Mouse (Mus musculus) gastrocnemius, postnatal 36 days (tissue): Measurements from ENCODE around the gene Myom1. TPM values are rescaled to one million over a fixed set of nuclear protein-coding genes. Genes with fewer than 3 reads are reported as not detected.

Source experiments
- DNase-seq, 2 experiments: peaks; one replicate each; pipeline ENCODE4 v3.0.0; 2022
- intact Hi-C: fragments of 180-260 bp; cut with DNase I; formaldehyde crosslinking; loops from one replicate; pipeline ENCODE4 v1.15.1; 2025
- total RNA-seq, 2 experiments: library from RNA; stranded (reverse); gene quantifications; 2 replicates each; pipeline ENCODE4 v1.2.3; 2021

Gene Myom1
- total RNA-seq, 2 experiments from 2014 or later, result 1,200 to 1,249 TPM

DNA sequence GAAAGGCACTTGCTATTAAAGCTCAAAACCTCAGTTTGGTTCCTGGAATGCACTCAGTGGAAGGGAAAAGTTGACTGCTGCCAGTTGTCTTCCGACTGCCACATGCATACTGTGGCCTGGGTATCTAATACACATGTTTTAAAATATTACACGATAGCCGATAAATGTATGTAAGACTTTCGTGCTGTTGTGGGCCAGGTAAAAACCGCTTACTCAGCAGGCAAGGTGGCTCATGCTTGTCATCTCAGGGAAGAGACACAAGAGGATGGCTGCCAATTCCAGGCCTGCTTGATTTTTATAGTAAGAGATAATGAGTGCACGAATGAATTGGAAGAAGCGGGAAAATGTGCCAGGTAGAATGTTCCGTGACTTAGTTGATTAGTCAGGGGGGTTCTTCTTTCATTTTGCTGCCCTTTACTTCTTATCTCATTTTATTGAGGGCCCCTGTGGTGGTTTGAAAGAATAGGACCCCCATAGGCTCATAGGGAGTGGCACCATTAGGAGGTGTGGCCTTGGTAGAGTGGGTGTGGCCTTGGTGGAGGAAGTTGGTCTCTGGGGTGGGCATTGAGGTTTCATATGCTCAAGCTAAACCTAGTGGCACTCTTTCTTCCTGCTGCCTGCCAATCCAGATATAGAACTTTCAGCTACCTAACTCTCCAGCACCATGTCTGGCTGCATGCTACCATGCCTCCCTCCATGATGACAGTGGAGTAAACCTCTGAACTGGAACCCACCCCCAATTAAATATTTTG is 158.0 kb downstream of the Myom1 start:
- intact Hi-C loops, result no loop called here
- no peak for DNase-seq

- DNase-seq, result no peak
- intact Hi-C loops, result no loop called here
These were observed 162.6 kb downstream of the Myom1 start for GRCm38 (mm10) chr17:71164991-71165390.

DNA sequence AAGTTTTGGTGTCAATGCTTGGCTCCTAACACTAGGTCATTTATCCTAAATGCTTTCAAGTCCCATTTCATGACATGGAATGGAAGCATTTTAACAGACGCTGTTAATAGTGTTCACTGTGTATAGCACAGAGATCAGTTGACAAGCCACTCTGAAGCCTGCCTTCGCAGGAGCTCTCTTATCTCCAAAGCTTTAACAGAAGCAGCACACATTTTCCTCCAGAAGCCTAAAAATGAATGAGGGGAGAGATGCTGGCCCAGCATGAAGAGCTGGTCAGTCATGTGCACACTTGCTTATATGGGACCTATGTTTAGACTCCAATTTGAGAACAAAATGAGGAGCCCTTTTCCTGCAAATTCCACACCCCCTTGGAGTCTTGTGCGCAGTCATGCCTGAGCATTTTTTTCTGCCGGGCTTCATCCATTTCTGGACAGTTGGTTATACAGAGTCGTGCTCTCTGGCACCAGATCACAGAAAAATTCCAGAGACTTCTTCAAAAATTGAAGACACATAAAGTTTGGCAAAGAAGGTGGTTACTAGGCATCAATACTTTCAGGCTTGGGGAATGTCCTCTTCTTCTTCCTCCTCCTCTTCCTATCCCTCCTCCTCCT is 165.9 kb downstream of the Myom1 start:
- intact Hi-C loops, result no loop called here
- no peak for DNase-seq

GRCm38 (mm10) chr17:71168846-71169245 is 166.4 kb downstream of the Myom1 start:
- intact Hi-C loops, result no loop called here

DNA sequence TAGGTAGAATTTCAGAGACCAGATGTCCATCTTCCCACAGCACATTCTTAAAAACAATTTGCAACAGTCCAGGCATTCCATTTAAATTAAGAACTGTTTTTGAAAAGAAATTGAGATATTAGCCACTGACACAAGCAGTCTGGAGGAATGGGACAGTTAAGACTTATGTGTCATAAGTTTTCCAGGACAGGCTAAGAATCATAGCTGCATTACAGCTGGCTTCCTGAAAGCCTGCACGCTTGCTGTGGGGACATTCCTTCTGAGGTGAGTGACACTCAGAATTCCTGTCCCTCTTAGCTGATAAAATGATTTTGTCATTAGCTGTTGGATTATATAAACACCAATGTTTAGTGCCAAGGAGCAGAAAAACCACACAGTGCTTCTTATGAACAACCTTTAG is 167.2 kb downstream of the Myom1 start:
- DNase-seq, result no peak
- intact Hi-C loops, result no loop called here

More at GRCm38 (mm10) chr17:71168846-71169245, 166.4 kb downstream of the Myom1 start:
- DNase-seq, result no peak

DNA sequence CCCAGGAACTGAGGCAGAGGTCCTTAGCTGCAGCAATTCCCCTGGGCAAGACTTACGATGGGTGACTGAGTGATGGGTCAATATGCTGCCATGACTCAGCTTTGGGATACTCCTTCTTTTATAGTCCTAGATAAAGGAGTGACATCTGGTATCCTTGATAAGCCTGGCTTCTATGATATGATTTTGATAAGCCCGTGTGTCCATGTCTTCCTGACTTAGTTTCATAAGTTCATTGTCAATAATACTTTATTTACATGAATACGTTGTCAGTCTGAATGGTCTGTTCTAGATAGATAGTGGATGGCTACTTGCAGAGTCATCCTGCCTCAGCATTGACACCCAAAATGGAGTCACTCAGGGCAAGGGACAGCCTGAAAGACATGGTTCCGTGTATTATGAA is 168.7 kb downstream of the Myom1 start:
- intact Hi-C loops, result no loop called here
- no peak for DNase-seq

Other genes starting within 250 kb of the Myom1 start
- 1 to 10 TPM; 5.8 to 6.0 TPM for gene Tgif1, start 149.1 kb upstream of the Myom1 start, total RNA-seq
- 100 to 1,000 TPM; 295 to 502 TPM for gene Myl12a, start 245 bp downstream of the Myom1 start, total RNA-seq
- gene Lpin2, start 179.9 kb downstream of the Myom1 start, total RNA-seq, result 1 to 10 TPM; 2.6 to 3.5 TPM